Mouse (Mus musculus) yolk sac, embryonic 10.5 days (tissue): ENCODE results near the gene March10.

Source experiments
- DNase-seq: peaks from one replicate; pipeline ENCODE4 v3.0.0-alpha.2; 2017; ENCODE audit warnings: low spot score

Gene March10

DNA sequence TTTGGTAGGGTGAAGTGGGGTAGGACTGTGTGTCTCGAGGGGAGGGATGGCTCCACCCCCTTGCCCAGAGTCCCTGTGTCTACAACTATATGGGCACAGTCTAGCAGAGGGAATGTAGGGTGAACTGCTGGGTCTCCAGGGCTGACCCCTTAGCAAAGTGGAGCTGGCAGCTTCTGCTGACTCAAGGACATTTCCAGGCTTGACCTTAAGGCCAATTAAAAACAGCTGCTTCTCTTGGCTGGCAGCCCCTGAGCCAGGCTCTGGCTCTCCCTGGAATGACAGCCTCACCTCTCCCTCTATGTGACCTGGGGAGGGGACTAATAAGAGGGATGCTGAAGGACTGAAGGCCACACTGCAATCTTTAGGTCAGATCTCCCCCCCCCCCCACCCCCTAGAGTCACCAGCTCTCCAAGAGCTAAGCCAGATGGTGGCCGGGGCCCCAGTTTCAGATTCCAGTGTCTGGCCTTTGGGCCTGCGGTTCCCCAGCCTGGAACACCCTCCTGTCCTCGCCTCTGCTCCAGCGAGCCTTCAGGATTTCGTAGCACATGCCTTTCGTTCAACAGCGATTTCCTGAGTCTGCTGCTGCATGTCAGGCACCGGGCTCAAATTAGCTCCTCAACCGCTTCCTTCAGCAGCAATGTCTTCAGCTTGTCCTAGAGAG, 143.4 kb downstream of the March10 start:
- DNase-seq = peak; percentile 55

DNA sequence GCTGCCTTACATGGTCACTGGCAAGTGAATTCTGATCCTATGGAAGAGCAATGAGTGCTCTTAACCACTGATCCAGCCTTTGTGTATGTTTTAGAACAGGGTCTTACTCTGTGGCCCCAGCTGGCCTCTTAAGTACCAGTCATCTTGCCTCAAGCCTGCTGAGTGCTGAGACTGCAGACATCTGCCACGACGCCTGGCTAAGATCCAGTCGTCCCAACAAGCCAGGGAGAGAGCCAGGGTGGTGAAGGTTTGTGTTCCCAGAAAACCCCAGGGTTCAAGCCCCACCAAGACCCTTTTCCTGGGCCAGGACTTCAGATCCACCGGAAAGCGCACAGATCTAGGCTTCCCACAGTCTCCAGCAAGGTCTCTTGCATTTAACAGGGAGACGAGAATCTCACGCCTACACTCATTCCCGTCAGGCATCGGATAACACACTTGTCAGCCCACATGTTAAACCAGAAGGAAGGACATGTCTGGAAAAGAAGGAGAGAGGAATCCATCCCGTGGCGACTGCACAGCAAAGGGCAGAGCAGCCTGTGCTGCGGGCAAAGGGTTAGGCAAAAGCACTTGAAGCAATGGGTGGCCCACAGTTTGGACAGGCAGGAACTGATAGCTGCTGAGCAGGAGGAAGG, 144.1 kb downstream of the March10 start:
- DNase-seq = peak; percentile 16

- DNase-seq = no peak
These were observed 145.1 kb downstream of the March10 start for GRCm38 (mm10) chr11:105311291-105311975.
